Mouse (Mus musculus): ENCODE results near the gene Kif24. TPM values are rescaled to one million over a fixed set of nuclear protein-coding genes. Genes with fewer than 3 reads are reported as not detected.

Kif24 gene
- polyA plus RNA-seq, 1 experiment from 2014 or later = 6.0 TPM

- Histone ChIP-seq H3K27me3 (ENCODE audit: control insufficient read depth, insufficient read depth, low read length) (peaks cover 45% of the 10 kb centered on the region), H3K9ac (ENCODE audit: low read length) (no peak overlapping the region), H3K4me3 (replicated peaks; ENCODE audit: low read length) (no peak overlapping the region), H3K4me2 (ENCODE audit: low read depth, low read length) (no peak overlapping the region), H3K27ac (ENCODE audit: low read length) (no peak overlapping the region), H3K9me3 (replicated peaks; ENCODE audit: control insufficient read depth, low read length) (no peaks in the 10 kb centered on the region), H3K4me1 (ENCODE audit: control insufficient read depth, insufficient read depth, low read length) (peaks cover 20% of the 10 kb centered on the region; the same call in 1 of the 2 replicates), H3K36me3 (ENCODE audit: control insufficient read depth, insufficient read depth, low read length) (no peaks in the 10 kb centered on the region)
- WGBS = 83% methylated on average over 11 of the region's 11 CpGs
- no peak for ATAC-seq (ENCODE audit: insufficient read depth, low FRiP score)
Observed at GRCm38 (mm10) chr4:41495850-41496249, 31.2 kb upstream of the Kif24 start.

GRCm38 (mm10) chr4:41495076-41495475 is 30.4 kb upstream of the Kif24 start:
- WGBS = 79% methylated on average over 4 of the region's 4 CpGs
- Histone ChIP-seq H3K9me3 (replicated peaks; ENCODE audit: control insufficient read depth, low read length) (no peaks in the 10 kb centered on the region), H3K36me3 (ENCODE audit: control insufficient read depth, insufficient read depth, low read length) (no peaks in the 10 kb centered on the region), H3K4me2 (ENCODE audit: low read depth, low read length) (no peak overlapping the region), H3K27ac (ENCODE audit: low read length) (no peak overlapping the region), H3K4me1 (ENCODE audit: control insufficient read depth, insufficient read depth, low read length) (peaks cover 20% of the 10 kb centered on the region; the same call in 1 of the 2 replicates), H3K27me3 (ENCODE audit: control insufficient read depth, insufficient read depth, low read length) (peaks cover 37% of the 10 kb centered on the region), H3K4me3 (replicated peaks; ENCODE audit: low read length) (no peak overlapping the region), H3K9ac (ENCODE audit: low read length) (no peak overlapping the region)
- ATAC-seq (ENCODE audit: insufficient read depth, low FRiP score) = no peak

- H3K36me3 ChIP-seq (ENCODE audit: control insufficient read depth, insufficient read depth, low read length) = no peaks in the 10 kb centered on the region
- peaks cover 20% of the 10 kb centered on the region; the same call in 1 of the 2 replicates for H3K4me1 ChIP-seq (ENCODE audit: control insufficient read depth, insufficient read depth, low read length)
- no peaks in the 10 kb centered on the region for H3K9me3 ChIP-seq (replicated peaks; ENCODE audit: control insufficient read depth, low read length)
- WGBS = 45% methylated on average over 3 of the region's 3 CpGs
- H3K4me2 ChIP-seq (ENCODE audit: low read depth, low read length) = no peak overlapping the region
- ATAC-seq (ENCODE audit: insufficient read depth, low FRiP score) = no peak
- H3K27me3 ChIP-seq (ENCODE audit: control insufficient read depth, insufficient read depth, low read length) = peaks cover 30% of the 10 kb centered on the region
- no peak overlapping the region for H3K27ac ChIP-seq (ENCODE audit: low read length)
- no peak overlapping the region for H3K9ac ChIP-seq (ENCODE audit: low read length)
- no peak overlapping the region for H3K4me3 ChIP-seq (replicated peaks; ENCODE audit: low read length)
Observed at GRCm38 (mm10) chr4:41494378-41494777, 29.7 kb upstream of the Kif24 start.

GRCm38 (mm10) chr4:41493464-41494116 is 28.9 kb upstream of the Kif24 start:
- no peak overlapping the region for H3K4me3 ChIP-seq (replicated peaks; ENCODE audit: low read length)
- H3K27ac ChIP-seq (ENCODE audit: low read length) = 0 out of 2 replicates have a peak overlapping the region, but pooled peaks have one; percentile 48
- H3K36me3 ChIP-seq (ENCODE audit: control insufficient read depth, insufficient read depth, low read length) = no peaks in the 10 kb centered on the region
- H3K27me3 ChIP-seq (ENCODE audit: control insufficient read depth, insufficient read depth, low read length) = peaks cover 22% of the 10 kb centered on the region
- no peak overlapping the region for H3K4me2 ChIP-seq (ENCODE audit: low read depth, low read length)
- 66% methylated on average over 3 of the region's 3 CpGs for WGBS
- peaks cover 14% of the 10 kb centered on the region; the same call in 1 of the 2 replicates for H3K4me1 ChIP-seq (ENCODE audit: control insufficient read depth, insufficient read depth, low read length)
- ATAC-seq (ENCODE audit: insufficient read depth, low FRiP score) = peak; percentile 51; the same call in 1 of the 2 replicates
- H3K9ac ChIP-seq (ENCODE audit: low read length) = no peak overlapping the region
- H3K9me3 ChIP-seq (replicated peaks; ENCODE audit: control insufficient read depth, low read length) = no peaks in the 10 kb centered on the region

GRCm38 (mm10) chr4:41492951-41493350 is 28.3 kb upstream of the Kif24 start:
- Histone ChIP-seq H3K4me1 (ENCODE audit: control insufficient read depth, insufficient read depth, low read length) (peaks cover 7% of the 10 kb centered on the region; the same call in 1 of the 2 replicates), H3K4me2 (ENCODE audit: low read depth, low read length) (no peak overlapping the region), H3K36me3 (ENCODE audit: control insufficient read depth, insufficient read depth, low read length) (no peaks in the 10 kb centered on the region), H3K9me3 (replicated peaks; ENCODE audit: control insufficient read depth, low read length) (no peaks in the 10 kb centered on the region), H3K4me3 (replicated peaks; ENCODE audit: low read length) (no peak overlapping the region), H3K27ac (ENCODE audit: low read length) (peak overlapping the region; percentile 19; the same call in 1 of the 2 replicates), H3K27me3 (ENCODE audit: control insufficient read depth, insufficient read depth, low read length) (peaks cover 16% of the 10 kb centered on the region), H3K9ac (ENCODE audit: low read length) (no peak overlapping the region)
- no peak for ATAC-seq (ENCODE audit: insufficient read depth, low FRiP score)
- WGBS = 76% methylated on average over 7 of the region's 7 CpGs

- Histone ChIP-seq H3K27ac (ENCODE audit: low read length) (peak overlapping the region; percentile 64), H3K4me2 (ENCODE audit: low read depth, low read length) (no peak overlapping the region), H3K27me3 (ENCODE audit: control insufficient read depth, insufficient read depth, low read length) (no peaks in the 10 kb centered on the region), H3K36me3 (ENCODE audit: control insufficient read depth, insufficient read depth, low read length) (no peaks in the 10 kb centered on the region), H3K4me3 (replicated peaks; ENCODE audit: low read length) (no peak overlapping the region), H3K9ac (ENCODE audit: low read length) (no peak overlapping the region), H3K9me3 (replicated peaks; ENCODE audit: control insufficient read depth, low read length) (no peaks in the 10 kb centered on the region), H3K4me1 (ENCODE audit: control insufficient read depth, insufficient read depth, low read length) (peaks cover 24% of the 10 kb centered on the region)
- ATAC-seq (ENCODE audit: insufficient read depth, low FRiP score) = peak; percentile 67
- 30% methylated on average over 6 of the region's 6 CpGs for WGBS
Observed at GRCm38 (mm10) chr4:41481601-41482017, 16.9 kb upstream of the Kif24 start.

- Histone ChIP-seq H3K4me3 (replicated peaks; ENCODE audit: low read length) (no peak overlapping the region), H3K9ac (ENCODE audit: low read length) (no peak overlapping the region)
- WGBS = 58% methylated on average over 8 of the region's 8 CpGs
Observed at GRCm38 (mm10) chr4:41480254-41480653, 15.6 kb upstream of the Kif24 start.

GRCm38 (mm10) chr4:41479456-41479804 is 14.7 kb upstream of the Kif24 start:
- Histone ChIP-seq H3K27me3 (ENCODE audit: control insufficient read depth, insufficient read depth, low read length) (no peaks in the 10 kb centered on the region), H3K4me2 (ENCODE audit: low read depth, low read length) (no peak overlapping the region), H3K4me1 (ENCODE audit: control insufficient read depth, insufficient read depth, low read length) (peaks cover 24% of the 10 kb centered on the region), H3K9ac (ENCODE audit: low read length) (no peak overlapping the region), H3K9me3 (replicated peaks; ENCODE audit: control insufficient read depth, low read length) (no peaks in the 10 kb centered on the region), H3K36me3 (ENCODE audit: control insufficient read depth, insufficient read depth, low read length) (no peaks in the 10 kb centered on the region), H3K4me3 (replicated peaks; ENCODE audit: low read length) (no peak overlapping the region), H3K27ac (ENCODE audit: low read length) (peak overlapping the region; percentile 74)
- ATAC-seq (ENCODE audit: insufficient read depth, low FRiP score) = peak; percentile 82
- 38% methylated on average over 1 of the region's 1 CpGs for WGBS

More at GRCm38 (mm10) chr4:41480254-41480653, 15.6 kb upstream of the Kif24 start:
- ATAC-seq (ENCODE audit: insufficient read depth, low FRiP score) = 0 out of 2 replicates have a peak, but pooled peaks have one; percentile 14
- Histone ChIP-seq H3K27me3 (ENCODE audit: control insufficient read depth, insufficient read depth, low read length) (no peaks in the 10 kb centered on the region), H3K36me3 (ENCODE audit: control insufficient read depth, insufficient read depth, low read length) (no peaks in the 10 kb centered on the region), H3K9me3 (replicated peaks; ENCODE audit: control insufficient read depth, low read length) (no peaks in the 10 kb centered on the region), H3K27ac (ENCODE audit: low read length) (peak overlapping the region; percentile 74), H3K4me2 (ENCODE audit: low read depth, low read length) (no peak overlapping the region), H3K4me1 (ENCODE audit: control insufficient read depth, insufficient read depth, low read length) (peaks cover 24% of the 10 kb centered on the region)

GRCm38 (mm10) chr4:41478751-41479455 is 14.2 kb upstream of the Kif24 start:
- ATAC-seq (ENCODE audit: insufficient read depth, low FRiP score) = peak; percentile 1; the same call in 1 of the 2 replicates
- peak overlapping the region; percentile 74 for H3K27ac ChIP-seq (ENCODE audit: low read length)

More at GRCm38 (mm10) chr4:41478751-41479455, 14.2 kb upstream of the Kif24 start:
- Histone ChIP-seq H3K9me3 (replicated peaks; ENCODE audit: control insufficient read depth, low read length) (no peaks in the 10 kb centered on the region), H3K9ac (ENCODE audit: low read length) (no peak overlapping the region), H3K4me2 (ENCODE audit: low read depth, low read length) (no peak overlapping the region), H3K4me1 (ENCODE audit: control insufficient read depth, insufficient read depth, low read length) (peaks cover 24% of the 10 kb centered on the region), H3K27me3 (ENCODE audit: control insufficient read depth, insufficient read depth, low read length) (no peaks in the 10 kb centered on the region), H3K4me3 (replicated peaks; ENCODE audit: low read length) (no peak overlapping the region), H3K36me3 (ENCODE audit: control insufficient read depth, insufficient read depth, low read length) (no peaks in the 10 kb centered on the region)
- 56% methylated on average over 4 of the region's 4 CpGs for WGBS

Data from stomach, embryonic 16.5 days (tissue).